Mouse (Mus musculus) neural tube, embryonic 13.5 days (tissue): Measurements from ENCODE around the gene Gm20388. TPM values are rescaled to one million over a fixed set of nuclear protein-coding genes. Genes with fewer than 3 reads are reported as not detected.
A peak's percentile ranks its signal among the peaks of the same experiment; 100 is the strongest.
"Not testable (repeated sequence)": the region's sequence is repeated elsewhere in the genome, so short reads cannot be mapped to it uniquely, and the experiment has no call there.

Source experiments
- ATAC-seq: fragments of 200-750 bp; cut with Nextera tagmentation; 2 replicates; pipeline ENCODE4 v1.8.0; 2017; ENCODE audit warnings: low read depth, mild to moderate bottlenecking, moderate TSS enrichment, moderate library complexity
- H3K27ac ChIP-seq: fragments of 300-500 bp; sonication (generic); replicated peaks from 2 replicates; pipeline ENCODE4 v1.5.1; 2015; ENCODE audit warnings: moderate library complexity, mild to moderate bottlenecking, inconsistent platforms
- H3K27me3 ChIP-seq: fragments of 300-500 bp; sonication (generic); 2 replicates; pipeline ENCODE4 v1.6.1; 2015; ENCODE audit warnings: mild to moderate bottlenecking, inconsistent platforms
- H3K36me3 ChIP-seq: fragments of 300-500 bp; sonication (generic); 2 replicates; pipeline ENCODE4 v1.6.1; 2015; ENCODE audit warnings: mild to moderate bottlenecking, inconsistent platforms
- H3K4me1 ChIP-seq: fragments of 300-500 bp; sonication (generic); replicated peaks from 2 replicates; pipeline ENCODE4 v1.6.1; 2015; ENCODE audit warnings: inconsistent platforms
- H3K4me2 ChIP-seq: fragments of 300-500 bp; sonication (generic); 2 replicates; pipeline ENCODE4 v1.6.1; 2015; ENCODE audit warnings: inconsistent platforms, mild to moderate bottlenecking, moderate library complexity
- H3K4me3 ChIP-seq: fragments of 300-500 bp; sonication (generic); 2 replicates; pipeline ENCODE4 v1.5.1; 2015; ENCODE audit warnings: mild to moderate bottlenecking, inconsistent platforms
- H3K9ac ChIP-seq: fragments of 300-500 bp; sonication (generic); 2 replicates; pipeline ENCODE4 v1.6.1; 2015; ENCODE audit warnings: moderate library complexity, mild to moderate bottlenecking, inconsistent platforms
- H3K9me3 ChIP-seq: fragments of 300-500 bp; sonication (generic); 2 replicates; pipeline ENCODE4 v1.6.1; 2016; ENCODE audit warnings: inconsistent platforms
- WGBS: fragments of 180-500 bp; shearing (Covaris S2); methylation state at CpG from one replicate; pipeline ENCODE4 v1.1.7; 2015; 5-methylcytosine and 5-hydroxymethylcytosine counted together
- polyA plus RNA-seq: library from polyadenylated mRNA; unstranded; fragments of >200 nt; fragmentation: Nextera tagmentation; extraction: Ambion mirVana; gene quantifications from 2 replicates; pipeline ENCODE4 v1.2.1, GENCODE M21; 2015

Gene Gm20388
- polyA plus RNA-seq, 1 experiment from 2014 or later, result 0.27 TPM

DNA sequence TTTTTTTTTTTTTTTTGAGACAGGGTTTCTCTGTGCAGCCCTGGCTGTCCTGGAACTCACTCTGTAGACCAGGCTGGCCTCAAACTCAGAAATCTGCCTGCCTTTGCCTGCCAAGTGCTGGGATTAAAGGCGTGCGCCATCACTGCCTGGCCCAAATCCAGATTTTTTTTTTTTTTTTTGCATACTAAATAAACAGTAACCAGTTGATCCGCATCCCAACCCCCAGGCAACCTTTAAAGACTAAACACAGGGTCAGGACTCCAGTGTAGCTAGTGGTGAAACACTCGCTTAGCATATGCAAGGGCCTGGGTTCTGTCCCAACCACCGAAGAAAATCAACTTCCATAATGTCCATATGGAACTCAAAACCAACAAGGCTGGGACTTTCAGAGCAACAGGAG lies 4049.9 kb downstream of the Gm20388 start:
- H3K9ac ChIP-seq, H3K4me3 ChIP-seq, H3K27ac ChIP-seq, ATAC-seq, H3K4me2 ChIP-seq, H3K9me3 ChIP-seq, H3K27me3 ChIP-seq, H3K4me1 ChIP-seq: not testable (repeated sequence)
- 84% methylated on average over 5 of the region's 5 CpGs for WGBS
- peaks cover 74% of the 10 kb centered on the region for H3K36me3 ChIP-seq

DNA sequence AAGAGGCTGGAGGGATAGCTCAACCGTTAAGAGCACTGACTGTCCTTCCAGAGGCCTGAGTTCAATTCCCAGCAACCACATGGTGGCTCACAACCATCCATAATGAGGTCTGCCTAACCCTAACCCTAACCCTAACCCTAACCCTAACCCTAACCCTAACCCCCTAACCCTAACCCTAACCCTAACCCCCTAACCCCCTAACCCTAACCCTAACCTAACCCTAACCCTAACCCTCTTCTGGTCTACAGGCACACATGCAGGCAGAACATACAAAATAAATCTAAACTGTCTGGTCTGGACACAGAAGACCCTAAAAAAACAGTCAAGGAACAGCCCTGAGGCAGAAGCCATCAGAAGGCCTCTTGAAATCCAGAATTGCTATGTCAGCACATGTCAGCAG lies 4050.7 kb downstream of the Gm20388 start:
- Histone ChIP-seq H3K9ac (no peak overlapping the region), H3K36me3 (peaks cover 75% of the 10 kb centered on the region), H3K4me3 (no peak overlapping the region), H3K4me2 (no peak overlapping the region), H3K27ac (no peak overlapping the region), H3K9me3 (no peaks in the 10 kb centered on the region), H3K4me1 (no peaks in the 10 kb centered on the region), H3K27me3 (no peaks in the 10 kb centered on the region)
- 80% methylated on average over 1 of the region's 1 CpGs for WGBS
- no peak for ATAC-seq

- H3K36me3 ChIP-seq, result peaks cover 48% of the 10 kb centered on the region
- no peak overlapping the region for H3K27ac ChIP-seq
- no peak for ATAC-seq
- H3K4me3 ChIP-seq, result no peak overlapping the region
- H3K9me3 ChIP-seq, result no peaks in the 10 kb centered on the region
- H3K9ac ChIP-seq, result no peak overlapping the region
- 78% methylated on average over 2 of the region's 2 CpGs for WGBS
- H3K4me2 ChIP-seq, result no peak overlapping the region
- no peaks in the 10 kb centered on the region for H3K4me1 ChIP-seq
- no peaks in the 10 kb centered on the region for H3K27me3 ChIP-seq
Measured at GRCm38 (mm10) chr8:123966896-123967295, 4056.3 kb downstream of the Gm20388 start.

- Histone ChIP-seq H3K4me2 (no peak overlapping the region), H3K4me3 (no peak overlapping the region), H3K27ac (no peak overlapping the region), H3K9ac (no peak overlapping the region), H3K9me3 (no peaks in the 10 kb centered on the region), H3K27me3 (no peaks in the 10 kb centered on the region), H3K36me3 (peaks cover 15% of the 10 kb centered on the region; the same call in 1 of the 2 replicates), H3K4me1 (no peaks in the 10 kb centered on the region)
- 74% methylated on average over 1 of the region's 1 CpGs for WGBS
- ATAC-seq, result no peak
Measured at GRCm38 (mm10) chr8:123973495-123973894, 4062.9 kb downstream of the Gm20388 start.

DNA sequence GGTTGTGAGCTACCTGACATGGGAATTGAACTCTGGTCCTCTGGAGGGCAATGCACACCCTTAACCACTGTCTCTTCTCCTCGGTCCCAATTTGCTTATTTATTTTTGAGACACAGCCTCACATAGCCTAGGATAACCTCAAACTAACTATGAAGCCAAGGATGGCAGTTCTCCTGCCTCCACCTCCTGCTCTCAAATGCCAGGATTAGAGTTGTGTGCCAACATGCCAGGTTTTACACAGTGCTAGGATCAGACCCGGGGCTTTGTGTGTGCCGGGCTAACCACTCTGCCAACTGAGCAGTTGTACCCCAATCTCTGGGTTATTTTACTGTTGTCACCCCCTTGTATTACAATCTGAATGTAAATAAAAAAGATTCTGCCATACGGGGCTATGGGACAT lies 4066.9 kb downstream of the Gm20388 start:
- Histone ChIP-seq H3K4me3 (no peak overlapping the region), H3K9ac (no peak overlapping the region), H3K27me3 (no peaks in the 10 kb centered on the region), H3K27ac (no peak overlapping the region), H3K4me1 (peaks cover 24% of the 10 kb centered on the region), H3K9me3 (no peaks in the 10 kb centered on the region), H3K4me2 (no peak overlapping the region), H3K36me3 (no peaks in the 10 kb centered on the region)
- WGBS, result 89% methylated on average over 4 of the region's 4 CpGs
- ATAC-seq, result no peak

DNA sequence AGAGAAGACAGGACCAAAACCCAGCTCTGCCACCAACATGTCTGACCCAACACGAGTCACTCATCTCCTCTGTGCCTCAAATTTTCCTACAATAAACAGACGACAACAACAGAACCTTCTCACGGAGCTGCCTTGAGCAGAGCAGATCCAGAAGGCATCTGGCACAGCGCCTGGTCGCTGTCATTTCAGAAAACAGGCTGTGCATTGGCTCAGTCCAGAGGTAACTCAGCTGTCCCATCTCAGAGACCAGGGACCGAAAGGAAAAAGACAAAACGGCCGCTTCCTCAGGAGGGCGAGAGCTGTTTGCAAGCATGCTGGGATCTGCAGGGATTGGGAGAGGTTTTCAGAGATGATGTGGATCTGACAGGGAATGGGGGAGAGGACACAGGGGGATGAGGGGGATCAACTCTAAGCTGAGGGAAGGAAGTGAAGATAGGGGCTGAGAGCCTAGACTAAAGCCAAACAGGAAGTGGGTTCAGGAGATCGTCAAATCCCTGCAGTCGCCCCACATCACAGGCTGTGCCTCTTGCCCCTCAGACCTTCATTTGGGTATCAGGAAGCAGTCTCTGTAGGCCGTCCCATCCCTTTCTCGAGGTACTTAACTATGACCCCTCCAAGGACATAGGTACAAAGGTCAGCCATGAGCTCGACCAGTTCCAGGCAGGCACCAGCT lies 4067.7 kb downstream of the Gm20388 start:
- H3K4me1 ChIP-seq, result peaks cover 28% of the 10 kb centered on the region

GRCm38 (mm10) chr8:123978926-123979325 lies 4068.3 kb downstream of the Gm20388 start:
- no peak overlapping the region for H3K27ac ChIP-seq
- H3K9me3 ChIP-seq, result no peaks in the 10 kb centered on the region
- no peaks in the 10 kb centered on the region for H3K27me3 ChIP-seq
- WGBS, result 80% methylated on average over 8 of the region's 8 CpGs
- no peak for ATAC-seq
- no peak overlapping the region for H3K4me3 ChIP-seq
- no peaks in the 10 kb centered on the region for H3K36me3 ChIP-seq
- peaks cover 30% of the 10 kb centered on the region for H3K4me1 ChIP-seq
- H3K4me2 ChIP-seq, result no peak overlapping the region
- H3K9ac ChIP-seq, result no peak overlapping the region

More for the DNA sequence above, 4067.7 kb downstream of the Gm20388 start:
- no peak overlapping the region for H3K27ac ChIP-seq
- no peak for ATAC-seq
- H3K4me2 ChIP-seq, result no peak overlapping the region
- H3K9ac ChIP-seq, result no peak overlapping the region
- H3K9me3 ChIP-seq, result no peaks in the 10 kb centered on the region
- WGBS, result 70% methylated on average over 14 of the region's 14 CpGs
- H3K36me3 ChIP-seq, result no peaks in the 10 kb centered on the region
- H3K4me3 ChIP-seq, result no peak overlapping the region
- H3K27me3 ChIP-seq, result no peaks in the 10 kb centered on the region

DNA sequence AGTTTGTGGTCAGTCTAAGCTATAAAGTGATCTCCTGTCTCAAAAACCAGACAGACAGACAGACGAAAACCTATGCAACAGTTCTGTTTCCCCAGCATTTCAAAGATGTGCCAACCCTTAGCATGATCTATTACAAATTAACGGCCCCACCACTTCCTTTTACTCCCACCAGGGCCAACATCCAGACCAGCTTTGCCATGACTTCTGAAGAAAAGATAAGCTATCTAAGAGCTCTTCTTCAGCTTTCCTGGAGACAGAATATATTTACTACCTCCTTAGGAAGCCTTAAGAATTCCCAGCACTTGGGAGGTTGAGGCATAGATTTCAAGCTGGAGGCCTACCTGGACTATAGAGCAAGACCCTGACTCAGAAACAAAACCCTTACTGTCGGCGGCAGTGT lies 4069.6 kb downstream of the Gm20388 start:
- Histone ChIP-seq H3K27ac (no peak overlapping the region), H3K4me3 (no peak overlapping the region), H3K36me3 (no peaks in the 10 kb centered on the region), H3K4me1 (peaks cover 30% of the 10 kb centered on the region), H3K9me3 (no peaks in the 10 kb centered on the region), H3K4me2 (0 out of 2 replicates have a peak overlapping the region, but pooled peaks have one; percentile 3), H3K9ac (peak overlapping the region; percentile 12; the same call in 1 of the 2 replicates), H3K27me3 (no peaks in the 10 kb centered on the region)
- WGBS, result 81% methylated on average over 4 of the region's 4 CpGs
- no peak for ATAC-seq

DNA sequence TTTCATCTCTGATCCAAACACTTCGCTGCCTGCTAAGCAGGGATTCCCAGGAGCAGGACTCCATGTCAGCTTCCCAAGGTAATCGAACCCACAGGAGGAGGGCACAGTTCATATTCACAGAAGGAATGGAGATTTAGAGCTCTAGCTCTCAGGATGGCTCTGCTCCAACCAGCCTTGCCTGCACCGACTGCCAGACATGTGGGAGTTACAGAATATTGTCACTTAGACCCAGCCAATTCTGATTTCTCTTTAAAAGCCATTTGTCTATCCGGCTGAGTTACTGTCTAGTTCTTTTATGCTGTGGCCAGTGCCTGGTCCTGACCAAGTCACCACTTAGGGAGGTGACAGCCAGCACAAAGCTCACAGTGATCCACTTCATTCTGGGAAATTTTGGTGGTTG lies 4071.0 kb downstream of the Gm20388 start:
- no peaks in the 10 kb centered on the region for H3K9me3 ChIP-seq
- peak overlapping the region; percentile 92 for H3K4me2 ChIP-seq
- no peaks in the 10 kb centered on the region for H3K27me3 ChIP-seq
- no peak for ATAC-seq
- H3K27ac ChIP-seq, result no peak overlapping the region
- H3K4me3 ChIP-seq, result peak overlapping the region; percentile 82
- 42% methylated on average over 4 of the region's 4 CpGs for WGBS
- H3K4me1 ChIP-seq, result peaks cover 30% of the 10 kb centered on the region
- H3K36me3 ChIP-seq, result no peaks in the 10 kb centered on the region
- peak overlapping the region; percentile 58 for H3K9ac ChIP-seq

DNA sequence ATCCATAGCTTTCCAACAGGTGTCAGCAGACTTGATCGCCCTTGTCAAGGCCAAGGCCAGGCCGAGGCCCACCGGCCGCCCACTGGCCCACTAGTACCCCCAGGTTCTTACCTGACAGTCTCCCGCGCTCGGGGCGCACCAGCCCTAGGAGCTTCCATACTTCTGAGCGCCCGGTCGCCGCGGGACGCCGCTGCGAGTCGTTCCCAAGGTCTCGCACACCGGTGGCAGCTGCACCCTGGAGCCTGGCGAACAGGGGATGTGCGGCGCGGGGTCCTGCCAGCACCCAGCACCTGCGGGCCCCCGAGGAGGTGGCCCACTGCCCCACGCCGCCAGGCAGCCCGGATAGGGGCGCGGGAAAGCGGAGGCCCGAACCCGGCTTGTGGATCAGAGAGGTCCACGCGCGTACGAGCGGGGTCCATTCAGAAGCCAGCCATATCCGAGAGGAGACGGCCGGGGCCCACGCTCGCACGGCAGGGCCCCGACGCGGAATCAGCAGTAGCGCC lies 4071.7 kb downstream of the Gm20388 start:
- Histone ChIP-seq H3K4me2 (peak overlapping the region; percentile 92), H3K27ac (peak overlapping the region; percentile 82), H3K4me1 (peaks cover 30% of the 10 kb centered on the region), H3K36me3 (no peaks in the 10 kb centered on the region), H3K9me3 (no peaks in the 10 kb centered on the region), H3K27me3 (no peaks in the 10 kb centered on the region), H3K9ac (peak overlapping the region; percentile 86), H3K4me3 (peak overlapping the region; percentile 82)
- WGBS, result under 1% methylated on average over 48 of the region's 48 CpGs
- ATAC-seq, result peak; percentile 60

DNA sequence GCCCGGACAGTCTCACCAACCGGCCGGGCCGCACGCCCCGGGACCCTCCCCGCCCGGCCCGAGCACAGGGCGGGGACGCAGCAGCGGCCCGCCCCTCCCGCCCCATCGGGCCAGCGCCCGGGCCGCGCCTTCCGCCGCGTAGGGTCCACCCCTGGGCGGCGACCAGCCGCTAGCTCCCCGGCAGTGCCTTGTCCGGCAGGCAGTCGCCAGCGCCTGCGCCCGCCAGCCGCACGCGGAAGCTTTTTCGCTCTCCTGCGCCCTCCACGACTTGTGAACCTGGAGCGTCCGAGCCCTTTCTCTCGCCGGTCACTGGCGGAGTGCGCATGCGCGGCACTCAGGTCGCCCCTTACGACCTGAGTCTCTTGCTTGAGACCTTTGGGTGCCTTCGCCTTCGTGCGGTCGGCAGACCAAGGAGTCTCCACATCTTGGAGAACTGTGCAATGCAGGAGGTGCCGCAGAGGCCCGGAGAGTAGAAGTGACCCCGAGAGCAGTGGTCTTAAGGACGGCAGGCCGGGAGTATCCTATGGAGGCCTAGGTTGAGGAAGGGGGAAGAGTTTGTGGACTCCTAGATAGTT lies 4072.3 kb downstream of the Gm20388 start, which contains the start of gene Abcb10:
TSS of gene Abcb10 (minus strand) at position 297 of the 575 bp plus-strand sequence.
- ATAC-seq, result peak; percentile 92
- Histone ChIP-seq H3K9ac (peak within 1 kb of the TSS; percentile 86), H3K27me3 (no peaks in the 10 kb centered on the region), H3K36me3 (no peaks in the 10 kb centered on the region), H3K4me1 (peaks cover 30% of the 10 kb centered on the region), H3K4me2 (peak within 1 kb of the TSS; percentile 92), H3K27ac (peak within 1 kb of the TSS; percentile 82), H3K9me3 (no peaks in the 10 kb centered on the region), H3K4me3 (peak within 1 kb of the TSS; percentile 82)
- WGBS, result under 1% methylated on average over 55 of the region's 56 CpGs

- Histone ChIP-seq H3K27me3 (no peaks in the 10 kb centered on the region), H3K4me2 (no peak overlapping the region), H3K9me3 (no peaks in the 10 kb centered on the region), H3K4me1 (no peaks in the 10 kb centered on the region), H3K27ac (no peak overlapping the region), H3K4me3 (no peak overlapping the region), H3K9ac (no peak overlapping the region), H3K36me3 (0 out of 2 replicates have a peak, but pooled peaks cover 4% of the 10 kb centered on the region)
- ATAC-seq, result no peak
- WGBS, result 82% methylated on average over 6 of the region's 6 CpGs
Measured at GRCm38 (mm10) chr8:123988605-123989038, 4078.0 kb downstream of the Gm20388 start.
